Mouse (Mus musculus): ENCODE measurements around the gene Gapdh.

The Gapdh gene

GRCm38 (mm10) chr6:125166051-125166751, at the start of gene Gapdh:
Gene Gapdh, minus strand, starts transcription at chr6:125166467.
- DNase-seq: peak; percentile 71

DNA sequence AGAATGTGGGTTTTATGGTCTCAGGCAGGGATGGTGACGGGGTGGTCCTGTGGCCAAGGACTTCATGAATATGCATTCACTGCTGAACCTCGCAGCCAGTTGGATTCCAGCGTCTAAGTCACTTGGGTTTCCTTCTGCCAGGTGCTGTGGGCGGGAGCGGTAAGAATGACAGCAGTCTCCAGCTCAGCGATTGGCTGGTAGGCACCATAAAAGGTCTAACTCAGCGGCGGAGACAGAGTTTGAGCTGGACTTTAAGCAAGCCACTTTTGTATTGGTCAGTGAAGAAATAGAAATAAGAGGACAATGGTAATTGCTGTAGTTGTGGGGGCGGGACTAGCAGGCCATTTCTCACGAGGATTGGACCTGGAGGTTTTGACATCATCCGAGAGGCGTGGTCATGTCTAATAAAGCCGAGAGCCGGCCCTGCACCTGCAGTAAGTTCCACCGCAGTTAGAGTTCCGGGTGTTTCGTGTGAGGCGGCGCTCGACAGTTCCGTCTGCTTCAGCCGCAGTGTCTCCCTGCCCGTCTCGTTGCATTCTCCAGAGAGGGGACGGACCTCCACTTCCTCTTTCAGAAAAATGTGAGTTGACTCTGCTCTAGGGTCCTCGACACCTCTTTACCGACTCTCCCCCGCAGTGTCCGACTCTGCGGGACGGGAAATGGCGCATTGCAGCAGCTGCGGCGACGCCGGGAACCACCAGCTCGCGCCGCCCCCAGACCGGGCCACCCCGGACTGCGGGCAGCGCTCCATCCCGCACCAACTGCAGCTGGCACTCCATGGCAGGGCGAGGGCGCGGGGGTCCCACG, 49.1 kb upstream of the Gapdh start, which contains the start of gene Vamp1:
Gene Vamp1 (plus strand): TSS at position 404 of the 807 bp plus-strand sequence.
- peak; percentile 98 for DNase-seq

GRCm38 (mm10) chr6:125213715-125214114, 47.4 kb upstream of the Gapdh start:
- no peak for DNase-seq

DNA sequence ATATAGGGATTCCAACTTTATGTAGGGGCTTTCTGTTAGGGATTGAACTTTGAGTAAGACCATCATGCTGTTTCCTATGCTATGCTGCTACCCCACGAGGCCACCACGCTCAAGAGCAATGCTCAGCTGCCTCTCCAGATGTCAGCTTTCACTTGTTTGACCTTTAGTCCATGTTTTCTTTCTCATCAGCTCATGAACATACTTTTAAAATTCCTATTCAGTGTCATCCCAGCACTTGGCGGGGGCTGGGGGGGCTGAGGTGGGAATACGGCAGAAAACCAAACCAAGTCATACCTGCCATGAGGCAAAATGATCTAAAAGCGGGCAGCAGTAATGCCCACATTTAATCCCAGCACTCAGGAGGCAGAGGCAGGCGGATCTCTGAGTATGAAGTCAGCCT, 46.9 kb upstream of the Gapdh start:
- no peak for DNase-seq

- no peak for DNase-seq
These were observed 46.4 kb upstream of the Gapdh start for GRCm38 (mm10) chr6:125212621-125213020.

- no peak for DNase-seq
These were observed 44.2 kb upstream of the Gapdh start for GRCm38 (mm10) chr6:125210436-125210835.

DNA sequence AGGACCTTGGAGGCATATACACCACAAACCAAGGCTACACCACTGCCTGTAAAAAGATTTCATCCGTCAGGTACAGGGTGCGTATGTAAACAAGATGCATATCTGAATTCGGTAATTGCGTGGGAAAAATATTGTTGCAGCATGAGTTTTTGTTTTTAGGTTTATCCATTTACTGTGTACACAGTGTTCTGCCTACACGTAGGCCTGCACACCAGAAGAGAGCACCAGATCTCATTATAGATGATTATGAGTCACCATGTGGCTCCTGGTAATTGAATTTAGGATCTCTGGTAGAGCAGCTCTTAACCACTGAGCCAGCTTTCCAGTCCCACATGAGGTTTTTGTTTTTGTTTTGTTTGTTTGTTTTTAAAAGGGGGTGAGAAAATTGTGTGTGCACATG, 30.9 kb upstream of the Gapdh start:
- no peak for DNase-seq

DNA sequence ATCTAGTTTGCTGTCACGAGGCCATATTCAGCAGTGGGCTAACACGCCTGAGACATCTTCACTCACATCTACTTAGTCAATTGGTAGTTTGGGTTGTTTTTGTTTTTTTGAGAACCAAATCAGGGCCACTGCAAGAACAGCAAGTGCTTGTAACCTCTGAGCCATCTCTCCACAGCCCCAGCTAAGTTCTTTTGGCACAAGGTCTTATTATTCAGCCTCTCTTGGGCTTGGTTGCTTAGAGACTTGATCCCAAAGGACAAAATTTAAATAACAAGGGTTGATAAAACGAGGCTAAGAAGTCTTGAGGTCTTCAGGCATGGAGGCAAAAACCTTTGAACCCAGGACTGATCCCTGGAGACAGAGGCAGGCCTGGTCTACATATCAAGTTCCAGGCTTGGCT, 30.0 kb upstream of the Gapdh start:
- DNase-seq: no peak

GRCm38 (mm10) chr6:125195541-125196075, 29.3 kb upstream of the Gapdh start:
- no peak for DNase-seq

DNA sequence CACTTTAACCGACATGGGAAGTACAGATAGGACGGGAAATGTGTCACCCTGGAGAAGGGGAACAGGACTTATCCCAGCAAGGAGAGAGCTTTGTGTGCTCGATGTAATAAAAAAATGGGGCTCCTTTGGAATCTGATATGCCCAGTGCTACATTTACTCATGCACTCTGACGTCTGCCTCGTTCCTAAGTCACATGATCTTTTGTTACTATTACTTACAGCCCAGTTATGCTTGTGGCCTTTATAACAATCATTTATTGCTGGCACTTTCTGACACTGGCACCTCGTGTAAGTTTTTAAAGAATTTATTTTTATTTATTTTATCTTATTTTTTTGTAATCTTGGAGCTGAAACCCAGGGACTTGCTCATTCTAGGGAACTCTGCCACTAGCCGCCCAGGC, 27.1 kb upstream of the Gapdh start:
- no peak for DNase-seq

DNA sequence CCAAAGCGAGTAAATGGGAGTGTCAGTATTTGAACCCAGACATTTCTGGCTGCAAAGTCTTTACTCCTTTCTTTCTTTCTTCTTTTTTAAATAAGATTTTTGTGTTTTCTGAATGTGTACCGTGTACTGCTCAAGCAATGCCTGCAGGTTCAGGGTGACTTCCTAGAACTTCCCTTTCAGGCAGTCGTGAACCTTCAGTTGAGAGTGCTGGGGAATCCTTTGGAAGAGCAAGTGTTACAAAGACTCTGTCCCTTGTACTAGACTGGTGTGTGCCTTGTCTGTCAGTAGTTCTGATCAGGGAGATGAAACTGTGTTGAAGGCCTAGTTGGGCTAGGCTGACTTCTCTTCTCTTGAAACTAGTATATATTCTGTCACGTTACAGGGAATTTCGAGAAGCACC, 26.6 kb upstream of the Gapdh start:
- DNase-seq: no peak

DNA sequence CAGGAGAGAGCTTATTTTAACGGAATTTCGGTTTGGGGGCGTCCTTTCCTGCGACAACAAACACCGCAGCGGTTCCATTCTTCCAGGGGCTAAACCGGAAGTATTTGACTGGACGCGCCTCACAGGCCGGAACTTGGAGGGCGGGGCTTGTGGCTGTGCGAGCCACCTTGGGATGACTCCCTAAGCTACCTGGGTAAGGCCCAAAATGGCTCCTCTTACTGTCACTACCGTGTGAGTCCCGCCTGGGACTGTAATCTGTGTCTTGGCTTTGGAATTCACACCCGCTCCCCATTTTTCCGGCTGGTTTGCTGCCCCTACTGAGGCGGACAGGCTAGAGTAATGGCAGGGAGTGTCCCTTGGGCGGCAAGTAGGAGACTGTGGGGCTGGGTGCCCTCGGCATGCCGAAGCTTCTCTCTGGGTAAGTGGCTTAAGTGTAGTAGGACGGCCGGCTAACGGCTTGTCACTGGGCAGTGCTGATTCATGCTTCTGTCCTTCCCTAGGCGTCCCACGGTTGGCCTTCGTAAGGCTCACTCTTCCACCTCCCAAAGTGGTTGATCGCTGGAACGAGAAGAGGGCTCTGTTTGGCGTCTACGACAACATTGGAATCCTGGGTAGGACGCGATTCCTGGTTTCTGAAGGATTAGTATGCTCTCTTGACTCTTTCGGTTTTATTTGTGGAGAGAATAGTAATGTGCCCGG, 25.9 kb upstream of the Gapdh start:
- peak; percentile 97 for DNase-seq

DNA sequence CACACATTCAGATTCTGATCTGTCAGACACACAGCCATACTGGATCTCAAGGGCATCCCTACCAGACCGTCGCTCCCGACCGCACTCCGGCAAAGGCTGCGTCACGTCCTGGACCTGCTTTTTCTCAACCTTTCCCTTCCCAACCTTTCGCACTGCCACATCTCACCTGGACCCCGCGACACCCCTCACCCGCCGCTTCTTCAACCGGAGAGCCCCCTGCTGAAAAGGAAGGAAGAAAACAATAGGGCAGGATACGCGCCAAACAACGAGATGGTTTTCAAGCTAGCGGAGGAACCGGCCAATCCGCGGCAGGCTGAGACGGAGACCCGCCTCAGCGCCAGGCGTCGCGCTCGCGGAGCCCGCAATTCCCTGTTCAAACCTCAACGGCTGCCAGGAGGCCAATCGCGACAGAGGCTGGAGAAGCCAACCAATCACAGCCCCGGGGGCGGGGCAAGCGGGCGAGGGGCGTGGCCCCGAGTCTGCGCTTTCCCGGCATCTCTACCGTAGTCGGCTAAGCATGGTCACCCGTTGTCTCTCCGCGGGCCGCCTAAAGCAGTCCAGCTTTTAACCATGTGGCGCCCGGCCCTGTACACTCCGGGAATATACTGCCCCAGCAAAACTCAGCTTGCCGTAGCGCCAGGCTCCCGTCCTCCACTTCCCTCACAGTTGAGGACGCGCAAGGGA, 25.2 kb upstream of the Gapdh start, which contains the start of the genes Ncapd2 and Mrpl51:
Gene Ncapd2 (minus strand): TSS at position 370 of the 684 bp plus-strand sequence.
Gene Mrpl51 (plus strand): TSS at position 470 of the 684 bp plus-strand sequence.
- peak; percentile 99 for DNase-seq

DNA sequence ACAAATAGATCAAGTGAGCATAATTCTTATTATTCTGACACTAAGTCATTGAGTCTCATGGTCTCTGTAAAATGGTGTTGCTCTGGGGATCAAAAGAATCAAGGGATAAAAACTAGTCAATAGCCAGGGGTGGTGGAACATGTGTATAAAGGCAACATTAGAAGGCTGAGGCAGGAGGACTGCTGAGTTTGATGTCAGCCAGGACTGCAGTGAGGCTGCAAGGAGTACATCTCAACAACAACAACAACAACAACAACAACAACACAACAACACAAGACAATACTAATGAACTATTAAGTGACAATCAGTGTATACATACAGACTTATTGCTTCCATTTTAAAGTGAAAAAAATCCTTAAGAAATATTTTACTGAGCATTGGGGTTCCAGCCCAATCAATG, 24.5 kb upstream of the Gapdh start:
- DNase-seq: no peak

GRCm38 (mm10) chr6:125186203-125186602, 19.9 kb upstream of the Gapdh start:
- DNase-seq: no peak

DNA sequence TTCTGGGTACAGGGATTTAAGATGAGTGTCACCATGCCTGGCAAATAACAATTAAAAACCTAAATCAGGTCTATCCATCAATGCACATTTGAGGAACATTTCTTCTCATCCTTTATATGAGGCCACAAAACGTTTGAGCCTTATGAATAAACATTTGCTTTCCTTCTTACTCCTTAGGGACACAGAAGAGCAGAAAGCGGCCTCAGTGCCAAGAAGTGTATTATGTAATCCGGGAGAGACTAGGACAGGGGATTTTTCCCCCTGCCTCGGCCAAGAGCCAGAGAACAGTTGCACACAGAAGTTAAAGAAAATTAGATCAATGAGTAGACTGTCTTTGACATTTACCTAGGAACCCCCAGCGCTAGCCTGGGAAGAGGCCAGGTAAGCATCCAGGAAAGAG, 15.9 kb upstream of the Gapdh start:
- no peak for DNase-seq

DNA sequence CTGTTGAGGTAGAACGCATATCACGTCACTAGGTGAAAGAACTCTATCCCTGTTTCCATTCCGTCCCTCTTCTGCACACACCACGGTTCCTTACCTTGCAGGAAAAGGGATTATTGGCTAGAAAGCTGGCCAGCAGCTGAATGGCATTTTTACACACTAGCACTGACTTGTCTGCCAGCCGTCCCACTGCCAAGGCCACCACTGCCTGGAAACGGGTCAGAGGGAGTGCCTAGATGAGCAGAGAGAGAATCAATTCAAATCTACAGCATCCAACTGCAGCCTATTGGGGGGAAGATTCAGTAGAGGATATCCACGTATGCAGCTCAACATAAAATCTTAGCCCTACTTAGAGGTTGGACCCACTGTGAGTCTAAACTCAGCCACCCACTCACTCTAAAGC, 13.3 kb upstream of the Gapdh start:
- DNase-seq: no peak

- DNase-seq: no peak
These were observed 9.2 kb upstream of the Gapdh start for GRCm38 (mm10) chr6:125175469-125175868.

- DNase-seq: no peak
These were observed 7.0 kb upstream of the Gapdh start for GRCm38 (mm10) chr6:125173256-125173655.

- no peak for DNase-seq
These were observed 6.2 kb upstream of the Gapdh start for GRCm38 (mm10) chr6:125172474-125172873.

GRCm38 (mm10) chr6:125170194-125170593, 3.9 kb upstream of the Gapdh start:
- DNase-seq: no peak

GRCm38 (mm10) chr6:125168086-125168485, 1.8 kb upstream of the Gapdh start:
- no peak for DNase-seq
